Mouse (Mus musculus): ENCODE data around the gene Oscp1. TPM values are rescaled to one million over a fixed set of nuclear protein-coding genes. Genes with fewer than 3 reads are reported as not detected.

The Oscp1 gene
- total and polyA plus RNA-seq, 2 experiments, result 0.20 to 0.37 TPM

- WGBS, result under 1% methylated on average over 15 of the region's 15 CpGs
- peak overlapping the region; percentile 52 for H3K9ac ChIP-seq (ENCODE audit: low read depth, low read length)
- H3K27ac ChIP-seq (replicated peaks; ENCODE audit: insufficient read depth, low read depth, low read length), result peak overlapping the region; percentile 81
- TF ChIP-seq POLR2A (IDR thresholded peaks at IDR 0.05; ENCODE audit: extremely low read depth, insufficient read depth, low read length), result no peak
- no peak for TF ChIP-seq CTCF (IDR thresholded peaks at IDR 0.05; ENCODE audit: low read depth, low read length)
- peaks cover 27% of the 10 kb centered on the region for H3K4me1 ChIP-seq (ENCODE audit: control insufficient read depth, insufficient read depth, low read length)
- H3K79me2 ChIP-seq (ENCODE audit: control insufficient read depth, insufficient read depth, low read length), result peaks cover 24% of the 10 kb centered on the region; the same call in 1 of the 2 replicates
- peak overlapping the region; percentile 44 for H3K4me3 ChIP-seq (ENCODE audit: insufficient read depth, low read depth, low read length)
- DNase-seq (ENCODE audit: extremely low read depth, low read depth, low spot score), result peak; percentile 86
- H3K36me3 ChIP-seq (ENCODE audit: control insufficient read depth, insufficient read depth, low read length), result no peaks in the 10 kb centered on the region
- H3K27me3 ChIP-seq (ENCODE audit: control insufficient read depth, insufficient read depth, low read length), result no peaks in the 10 kb centered on the region
Measured at GRCm38 (mm10) chr4:126103057-126103581, 44.8 kb downstream of the Oscp1 start.

DNA sequence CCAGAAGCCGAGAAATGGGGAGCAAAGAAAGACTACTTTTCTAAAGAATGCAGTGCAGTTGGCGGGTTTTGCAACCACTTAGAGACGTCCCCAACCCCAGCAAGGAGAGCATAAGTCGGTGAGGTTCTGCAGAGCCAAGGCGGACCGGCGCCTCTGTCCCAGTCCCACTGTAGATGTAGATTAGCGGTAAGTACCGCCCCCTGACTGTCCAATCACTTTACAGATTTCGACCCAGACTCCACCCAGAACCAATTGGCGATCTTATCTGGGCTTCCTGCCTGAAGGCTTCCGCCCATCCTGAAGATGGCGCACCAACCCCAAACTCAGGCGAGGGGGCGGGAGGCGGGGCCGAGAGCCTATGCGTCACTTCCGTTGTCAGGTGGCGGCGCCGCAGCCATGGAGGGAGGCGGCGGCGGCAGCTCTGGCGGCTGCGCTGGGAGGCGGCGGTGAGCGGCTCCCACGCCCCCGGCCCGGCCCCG lies 45.3 kb downstream of the Oscp1 start, which contains the start of gene Stk40:
Stk40 (plus strand) TSS at position 368 of the 479 bp plus-strand sequence.
- Histone ChIP-seq H3K27ac (replicated peaks; ENCODE audit: insufficient read depth, low read depth, low read length) (peak within 1 kb of the TSS; percentile 83), H3K4me1 (ENCODE audit: control insufficient read depth, insufficient read depth, low read length) (peaks cover 29% of the 10 kb centered on the region), H3K27me3 (ENCODE audit: control insufficient read depth, insufficient read depth, low read length) (no peaks in the 10 kb centered on the region), H3K9ac (ENCODE audit: low read depth, low read length) (peak within 1 kb of the TSS; percentile 89), H3K4me3 (ENCODE audit: insufficient read depth, low read depth, low read length) (peak within 1 kb of the TSS; percentile 53), H3K36me3 (ENCODE audit: control insufficient read depth, insufficient read depth, low read length) (no peaks in the 10 kb centered on the region), H3K79me2 (ENCODE audit: control insufficient read depth, insufficient read depth, low read length) (peaks cover 25% of the 10 kb centered on the region; the same call in 1 of the 2 replicates)
- WGBS, result under 1% methylated on average over 34 of the region's 34 CpGs
- peak; percentile 75 for TF ChIP-seq CTCF (IDR thresholded peaks at IDR 0.05; ENCODE audit: low read depth, low read length)
- TF ChIP-seq POLR2A (IDR thresholded peaks at IDR 0.05; ENCODE audit: extremely low read depth, insufficient read depth, low read length), result peak; percentile 79
- DNase-seq (ENCODE audit: extremely low read depth, low read depth, low spot score), result peak; percentile 97

- no peaks in the 10 kb centered on the region for H3K27me3 ChIP-seq (ENCODE audit: control insufficient read depth, insufficient read depth, low read length)
- DNase-seq (ENCODE audit: extremely low read depth, low read depth, low spot score), result peak; percentile 82
- peak overlapping the region; percentile 89 for H3K9ac ChIP-seq (ENCODE audit: low read depth, low read length)
- H3K4me3 ChIP-seq (ENCODE audit: insufficient read depth, low read depth, low read length), result peak overlapping the region; percentile 53
- no peaks in the 10 kb centered on the region for H3K36me3 ChIP-seq (ENCODE audit: control insufficient read depth, insufficient read depth, low read length)
- WGBS, result under 1% methylated on average over 34 of the region's 34 CpGs
- H3K79me2 ChIP-seq (ENCODE audit: control insufficient read depth, insufficient read depth, low read length), result peaks cover 30% of the 10 kb centered on the region; the same call in 1 of the 2 replicates
- H3K27ac ChIP-seq (replicated peaks; ENCODE audit: insufficient read depth, low read depth, low read length), result peak overlapping the region; percentile 83
- TF ChIP-seq CTCF (IDR thresholded peaks at IDR 0.05; ENCODE audit: low read depth, low read length) (no peak), POLR2A (IDR thresholded peaks at IDR 0.05; ENCODE audit: extremely low read depth, insufficient read depth, low read length) (no peak; the same call in 1 of the 2 replicates)
- H3K4me1 ChIP-seq (ENCODE audit: control insufficient read depth, insufficient read depth, low read length), result peaks cover 37% of the 10 kb centered on the region
Measured at GRCm38 (mm10) chr4:126104261-126105075, 46.1 kb downstream of the Oscp1 start.

DNA sequence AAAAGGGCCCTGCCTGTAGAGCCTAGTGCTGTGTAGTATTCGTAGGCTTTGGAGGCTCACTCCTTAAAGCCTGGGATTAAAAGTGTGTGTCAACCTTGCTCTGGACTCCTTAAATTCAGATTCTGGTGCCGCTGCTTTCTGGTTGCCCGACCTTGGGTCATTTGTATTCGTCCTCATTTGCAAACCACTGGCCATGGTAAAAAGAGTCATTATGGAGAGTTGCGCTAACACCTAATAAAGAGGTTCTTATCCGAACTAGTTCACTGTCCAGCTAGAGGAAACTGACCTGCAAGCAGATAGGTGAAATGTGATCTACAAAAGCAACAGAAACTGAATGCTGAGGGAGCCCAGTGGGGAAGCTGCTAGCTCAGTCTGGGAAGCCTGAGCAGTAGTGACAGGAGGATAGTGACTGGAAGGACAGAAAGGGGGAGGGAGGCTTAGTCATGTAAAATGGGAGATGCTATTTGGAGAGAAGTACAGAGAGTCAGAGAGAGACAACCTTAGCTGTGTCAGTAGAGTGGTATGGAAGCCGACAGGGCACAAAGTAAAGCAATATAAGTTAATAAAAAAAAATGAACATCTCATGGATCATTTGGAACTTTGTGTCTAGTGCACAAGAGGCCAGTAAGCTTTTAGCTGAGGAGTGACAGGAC lies 46.9 kb downstream of the Oscp1 start:
- DNase-seq (ENCODE audit: extremely low read depth, low read depth, low spot score), result no peak
- Histone ChIP-seq H3K9ac (ENCODE audit: low read depth, low read length) (no peak overlapping the region), H3K27ac (replicated peaks; ENCODE audit: insufficient read depth, low read depth, low read length) (no peak overlapping the region), H3K36me3 (ENCODE audit: control insufficient read depth, insufficient read depth, low read length) (no peaks in the 10 kb centered on the region), H3K4me1 (ENCODE audit: control insufficient read depth, insufficient read depth, low read length) (peaks cover 45% of the 10 kb centered on the region), H3K4me3 (ENCODE audit: insufficient read depth, low read depth, low read length) (no peak overlapping the region), H3K79me2 (ENCODE audit: control insufficient read depth, insufficient read depth, low read length) (peaks cover 32% of the 10 kb centered on the region; the same call in 1 of the 2 replicates), H3K27me3 (ENCODE audit: control insufficient read depth, insufficient read depth, low read length) (no peaks in the 10 kb centered on the region)
- 40% methylated on average over 7 of the region's 7 CpGs for WGBS
- no peak for TF ChIP-seq CTCF (IDR thresholded peaks at IDR 0.05; ENCODE audit: low read depth, low read length)
- TF ChIP-seq POLR2A (IDR thresholded peaks at IDR 0.05; ENCODE audit: extremely low read depth, insufficient read depth, low read length), result no peak

DNA sequence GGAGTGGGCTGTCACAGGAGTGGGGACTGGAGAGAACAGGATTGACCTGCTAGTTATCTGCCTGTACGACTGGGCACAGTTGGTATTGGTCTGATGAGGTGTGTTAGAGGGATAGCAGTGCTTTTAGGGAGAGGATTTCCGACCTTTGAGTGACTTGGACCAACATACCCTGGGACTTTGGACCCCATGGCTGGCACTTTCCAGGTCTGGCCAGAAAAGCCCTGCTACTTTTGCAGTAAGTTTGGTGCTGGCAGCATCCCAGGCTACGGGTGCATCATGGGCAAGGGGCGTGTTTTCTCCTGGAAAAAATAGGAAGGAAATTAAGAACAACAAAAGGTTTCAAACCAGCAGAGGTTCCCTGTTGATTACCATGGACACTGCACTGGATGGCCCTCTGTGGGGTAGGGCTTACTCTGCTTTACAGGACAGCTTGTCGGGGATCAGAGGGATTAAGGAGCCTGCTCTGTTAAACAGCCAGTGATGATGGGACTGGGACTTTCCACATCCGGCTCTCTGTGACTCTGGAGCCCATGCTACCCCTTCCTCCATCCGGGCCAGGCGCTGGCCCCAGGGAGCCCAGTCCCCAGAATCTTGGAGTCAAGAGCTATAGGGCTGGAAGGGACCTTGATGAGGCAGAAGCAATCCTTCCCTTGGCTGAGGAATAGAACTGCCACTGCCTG lies 49.8 kb downstream of the Oscp1 start:
- Histone ChIP-seq H3K27ac (replicated peaks; ENCODE audit: insufficient read depth, low read depth, low read length) (peak overlapping the region; percentile 99), H3K79me2 (ENCODE audit: control insufficient read depth, insufficient read depth, low read length) (peaks cover 45% of the 10 kb centered on the region; the same call in 1 of the 2 replicates), H3K4me3 (ENCODE audit: insufficient read depth, low read depth, low read length) (peak overlapping the region; percentile 51), H3K36me3 (ENCODE audit: control insufficient read depth, insufficient read depth, low read length) (no peaks in the 10 kb centered on the region), H3K27me3 (ENCODE audit: control insufficient read depth, insufficient read depth, low read length) (no peaks in the 10 kb centered on the region), H3K9ac (ENCODE audit: low read depth, low read length) (peak overlapping the region; percentile 76), H3K4me1 (ENCODE audit: control insufficient read depth, insufficient read depth, low read length) (peaks cover 54% of the 10 kb centered on the region)
- TF ChIP-seq CTCF (IDR thresholded peaks at IDR 0.05; ENCODE audit: low read depth, low read length) (no peak), POLR2A (IDR thresholded peaks at IDR 0.05; ENCODE audit: extremely low read depth, insufficient read depth, low read length) (no peak)
- peak; percentile 99 for DNase-seq (ENCODE audit: extremely low read depth, low read depth, low spot score)
- 7% methylated on average over 8 of the region's 8 CpGs for WGBS

Data from liver, adult 2 months (tissue).